Mouse (Mus musculus) urinary bladder, postnatal 4 days (tissue): ENCODE data around the gene Ttc23.
A peak's percentile ranks its signal among the peaks of the same experiment; 100 is the strongest.

Experiments
- DNase-seq, 2 experiments: peaks; one replicate each; pipeline ENCODE4 v3.0.0; 2021 to 2022; ENCODE audit warnings: low spot score in 2 of 2

Ttc23 gene

DNA sequence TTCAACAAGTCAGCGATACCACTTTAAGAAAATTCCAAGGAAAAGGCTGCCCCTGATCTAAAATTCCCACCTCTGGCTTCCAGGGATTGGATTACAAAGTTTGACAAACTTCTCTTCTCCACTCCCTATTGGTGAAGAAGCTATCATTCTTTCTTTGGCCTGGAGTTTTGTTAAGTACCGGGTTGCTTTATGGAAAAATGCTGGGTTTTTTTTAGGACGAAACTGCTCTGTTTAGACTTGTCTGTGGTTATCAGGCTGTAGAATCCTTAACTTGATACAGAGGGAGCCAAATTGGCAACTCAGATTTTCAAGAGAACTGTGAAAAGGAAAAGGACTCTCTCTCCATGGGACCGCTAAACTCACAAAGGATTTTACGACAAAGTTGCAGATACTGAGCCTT is at the start of gene Ttc23:
Gene Ttc23, plus strand, starts transcription at position 134 of the 400 bp plus-strand sequence.
- DNase-seq = no peak

DNA sequence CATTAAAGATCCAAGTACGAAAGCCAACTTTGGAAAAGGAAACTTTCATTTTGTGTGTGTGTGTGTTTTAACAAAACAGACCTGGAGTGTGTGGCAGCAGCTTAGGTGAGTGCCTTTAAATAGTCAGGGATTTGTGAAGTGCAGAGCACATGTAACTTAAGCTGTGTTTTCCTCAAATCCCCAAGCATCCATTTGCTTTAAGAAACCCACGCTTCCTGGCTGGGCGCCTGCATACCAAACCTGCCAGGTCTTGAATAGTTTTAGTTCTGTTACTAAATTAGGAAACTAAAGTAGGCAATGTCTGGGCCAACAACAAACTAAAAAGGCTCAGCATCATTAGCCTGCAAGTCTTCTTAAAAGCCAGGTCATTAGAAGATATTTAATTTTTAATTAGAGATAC is 49.2 kb upstream of the Ttc23 start:
- DNase-seq = peak in 1 of 2 experiments; percentile 29

DNA sequence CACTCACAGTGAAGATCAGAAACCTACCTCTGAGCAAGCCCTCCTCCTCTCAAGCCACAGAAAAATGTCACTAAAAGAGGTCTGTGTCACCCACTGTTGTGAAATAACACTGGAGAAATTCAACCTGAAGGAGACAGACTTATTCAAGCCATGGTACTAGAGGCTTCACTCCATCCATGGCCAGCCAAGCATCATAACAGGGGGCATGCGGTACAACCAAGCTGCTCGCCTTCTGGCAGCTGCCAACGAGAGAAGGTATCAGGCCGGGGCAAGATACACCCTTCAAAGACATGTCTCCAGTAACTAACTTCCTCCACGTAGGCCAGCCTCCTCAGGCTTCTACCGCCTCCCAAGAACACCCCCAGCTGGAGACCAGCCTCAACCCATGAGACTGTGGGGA is 42.1 kb upstream of the Ttc23 start:
- no peak for DNase-seq

DNA sequence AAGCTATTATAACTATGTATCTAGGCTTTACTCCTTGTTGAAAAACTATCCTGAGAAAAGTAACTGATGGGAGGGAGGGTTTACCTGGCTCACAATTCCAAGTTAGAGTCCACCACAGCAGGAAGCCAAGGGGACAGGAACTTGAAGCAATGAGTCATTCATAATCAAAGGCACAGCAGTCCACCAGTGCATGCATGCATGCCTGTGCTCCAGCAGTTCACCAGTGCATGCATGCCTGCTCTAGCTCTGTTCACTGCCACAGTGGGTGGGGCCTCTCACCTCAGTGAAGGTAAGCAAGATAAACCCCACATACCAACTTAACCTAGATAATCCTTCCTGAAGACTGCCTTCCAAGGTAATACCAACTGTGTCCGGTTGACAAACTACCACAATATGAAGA is 41.0 kb upstream of the Ttc23 start:
- no peak for DNase-seq

DNA sequence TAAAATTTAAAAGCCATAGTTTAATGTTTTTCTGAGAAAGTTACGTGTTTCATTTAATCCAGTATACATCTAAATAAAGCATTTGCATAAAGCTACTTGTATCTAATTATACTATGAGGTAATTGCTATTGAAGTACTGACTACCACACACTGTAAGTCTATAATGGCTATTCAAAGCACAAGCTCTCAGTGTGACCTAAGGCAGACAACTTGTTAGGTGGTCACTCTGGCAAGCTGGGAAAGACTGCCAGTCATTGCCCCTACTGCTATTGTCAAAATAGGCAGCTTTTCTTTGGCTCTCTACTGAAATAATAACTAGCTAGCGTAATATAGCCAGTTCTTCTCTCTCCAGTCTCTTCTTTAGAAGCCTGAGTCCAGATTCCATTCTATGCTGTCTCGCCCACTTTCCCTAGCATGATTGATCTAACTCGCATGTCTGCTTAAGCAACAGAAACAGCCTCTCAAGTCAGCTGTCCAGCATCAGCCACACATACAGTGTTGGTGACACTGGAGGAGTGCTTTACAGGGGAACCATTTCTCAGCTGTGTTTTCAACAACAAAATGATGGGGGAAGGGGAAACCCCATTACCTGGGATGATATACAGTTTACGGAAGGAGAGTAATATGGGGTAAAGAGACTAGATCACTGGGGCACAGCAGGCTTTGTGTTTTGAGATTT is 39.4 kb upstream of the Ttc23 start:
- DNase-seq = no peak

DNA sequence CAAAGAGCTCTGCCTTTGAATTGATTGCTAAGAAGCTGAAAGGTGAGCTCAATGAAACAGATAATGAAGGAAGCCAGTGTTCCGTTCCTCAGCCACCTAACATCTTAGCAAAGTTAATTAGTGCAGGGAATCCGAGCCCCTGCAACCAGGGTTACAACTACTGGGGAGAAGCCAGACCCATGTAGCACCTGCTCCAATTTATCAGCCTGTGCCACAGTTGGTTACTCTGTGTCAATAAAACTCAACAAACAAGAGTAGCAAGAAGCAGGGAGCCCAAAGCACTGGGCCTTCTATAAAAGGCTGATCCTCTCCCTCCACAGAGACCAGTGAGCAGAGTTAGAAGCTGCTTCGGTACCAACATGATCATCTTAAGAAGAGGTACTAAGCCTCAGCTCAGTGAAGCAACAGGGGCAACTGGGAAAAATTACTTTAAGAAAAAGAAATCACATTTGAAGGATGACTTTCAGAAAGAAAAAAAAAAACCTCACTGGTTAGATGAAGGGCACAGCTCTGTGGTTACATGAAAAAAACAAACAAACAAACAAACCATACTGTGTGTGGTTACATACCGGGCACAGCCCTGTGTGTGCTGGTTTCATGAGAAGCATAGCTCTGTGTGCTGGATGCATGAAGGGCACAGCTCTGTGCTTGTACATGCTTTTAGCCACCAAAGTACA is 38.7 kb upstream of the Ttc23 start:
- DNase-seq = no peak

DNA sequence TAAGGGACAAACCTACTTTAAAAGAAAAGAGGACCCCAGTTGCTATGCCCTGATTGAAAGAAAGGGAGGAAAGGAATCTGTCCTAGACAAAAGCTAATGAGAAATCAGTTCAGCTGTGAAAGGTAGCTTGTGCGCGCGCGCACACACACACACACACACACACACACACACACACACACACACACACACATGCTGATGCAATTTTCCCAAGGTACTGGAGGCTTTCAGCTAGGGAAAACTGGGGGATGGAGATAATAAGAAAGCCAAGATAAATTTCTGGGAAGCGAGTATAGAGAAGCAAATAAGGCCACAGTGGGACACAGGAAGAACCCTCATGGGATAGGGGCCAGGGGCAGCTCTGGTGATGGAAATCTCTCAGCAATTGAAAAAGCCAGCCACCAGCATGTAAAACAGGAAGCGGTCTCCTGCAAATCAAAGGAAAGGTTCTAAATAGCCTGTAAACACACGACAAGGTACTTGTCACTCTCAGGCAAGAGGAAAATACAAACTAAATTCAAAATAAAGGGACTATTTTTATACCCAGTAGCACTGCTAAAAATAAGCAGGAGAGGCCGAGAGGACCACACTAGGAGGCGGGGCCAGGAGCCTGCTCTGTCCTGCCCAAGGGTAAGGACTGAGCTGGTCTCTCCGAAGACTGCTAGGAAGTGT is 33.3 kb upstream of the Ttc23 start:
- no peak for DNase-seq

DNA sequence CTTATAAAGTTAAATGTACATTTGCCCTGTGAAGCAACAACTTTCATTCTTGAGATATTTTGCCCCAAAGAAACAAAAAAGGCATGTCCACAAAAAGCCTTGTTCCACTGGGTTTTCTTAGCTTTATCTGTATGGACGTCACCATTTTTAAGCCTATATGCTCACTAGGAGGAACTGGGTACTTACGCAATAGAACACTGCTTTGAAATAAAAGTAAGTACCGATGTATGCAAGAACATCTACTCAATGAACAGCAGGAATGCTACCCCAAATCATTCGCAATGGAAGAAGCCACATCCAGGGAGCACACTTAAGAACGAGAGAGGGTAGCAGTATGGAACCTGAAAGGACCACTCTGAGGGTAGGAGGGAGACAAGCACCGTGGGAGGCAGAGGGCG is 32.7 kb upstream of the Ttc23 start:
- no peak for DNase-seq

DNA sequence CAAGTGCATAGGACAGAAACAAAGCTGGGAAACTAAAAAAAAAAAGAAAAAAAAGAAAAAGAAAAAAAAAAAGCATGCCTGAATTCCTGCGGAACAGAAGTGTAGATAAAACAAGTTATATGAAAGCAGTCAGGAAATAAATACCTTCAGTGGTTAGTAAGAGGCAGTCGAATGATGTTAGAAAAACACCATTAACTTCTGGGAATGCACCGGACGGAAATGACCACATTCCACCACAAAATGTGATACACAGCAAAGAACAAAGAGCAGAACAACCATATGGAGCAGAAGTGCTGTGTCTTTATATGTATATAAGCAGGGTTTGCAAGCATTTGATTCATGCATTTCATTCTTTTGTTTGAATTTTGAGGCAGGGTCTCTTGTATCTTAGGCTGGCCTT is 30.3 kb upstream of the Ttc23 start:
- no peak for DNase-seq

DNA sequence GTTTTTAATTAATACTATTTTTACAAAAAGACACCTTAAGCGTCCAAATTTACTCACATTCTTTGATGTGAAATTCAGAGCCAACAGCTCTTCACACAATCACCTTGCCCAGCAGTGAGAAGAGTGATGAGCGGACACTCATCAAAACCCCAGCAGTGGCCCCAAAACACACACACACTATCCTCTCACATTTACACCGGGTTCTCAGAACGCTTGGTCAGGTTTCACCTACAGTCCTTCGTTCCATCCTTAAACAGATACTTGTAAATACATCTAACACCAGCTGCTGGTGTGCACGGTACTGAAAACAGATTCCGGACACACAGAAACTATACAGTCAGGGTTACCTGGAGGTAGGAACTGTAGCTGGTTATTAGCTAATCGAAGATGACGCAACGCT is 29.6 kb upstream of the Ttc23 start:
- DNase-seq = no peak

DNA sequence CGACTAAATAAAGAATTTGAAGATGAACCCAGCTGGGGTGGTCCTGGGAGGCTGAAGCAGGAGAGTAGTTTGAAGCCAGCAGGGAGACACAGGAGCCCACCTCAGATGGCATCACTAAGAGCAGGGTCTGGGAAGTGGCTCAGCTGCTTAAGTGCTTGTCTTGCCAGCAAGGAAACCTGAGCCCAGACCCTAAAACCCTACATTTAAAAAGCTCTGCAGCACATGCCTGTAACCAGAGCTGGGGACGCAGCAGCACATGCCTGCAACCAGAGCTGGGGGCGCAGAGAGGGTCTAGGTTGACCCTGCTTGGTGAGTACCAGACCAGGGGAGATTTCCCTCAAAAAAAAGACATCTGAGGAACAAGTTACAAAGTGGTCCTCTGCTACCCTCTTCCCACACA is 28.9 kb upstream of the Ttc23 start:
- DNase-seq = no peak

DNA sequence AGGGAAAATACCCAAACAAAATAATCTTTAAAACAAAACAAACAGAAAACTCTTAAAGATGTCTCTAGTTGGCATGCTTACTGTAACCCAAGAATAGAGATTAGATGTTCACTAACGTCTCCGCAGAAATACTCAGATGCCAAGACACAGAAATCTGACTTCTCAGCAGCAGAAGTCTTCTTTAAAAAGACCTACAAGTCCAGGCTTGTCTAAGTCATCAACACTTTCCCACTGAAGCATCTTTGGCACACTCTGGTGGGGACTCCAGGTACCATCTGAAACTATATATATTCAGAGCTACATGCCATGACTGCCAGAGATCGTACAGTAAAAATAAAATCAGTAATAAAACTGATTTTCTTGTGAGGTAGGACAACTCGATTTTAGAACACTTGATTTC is 27.4 kb upstream of the Ttc23 start:
- DNase-seq = no peak

DNA sequence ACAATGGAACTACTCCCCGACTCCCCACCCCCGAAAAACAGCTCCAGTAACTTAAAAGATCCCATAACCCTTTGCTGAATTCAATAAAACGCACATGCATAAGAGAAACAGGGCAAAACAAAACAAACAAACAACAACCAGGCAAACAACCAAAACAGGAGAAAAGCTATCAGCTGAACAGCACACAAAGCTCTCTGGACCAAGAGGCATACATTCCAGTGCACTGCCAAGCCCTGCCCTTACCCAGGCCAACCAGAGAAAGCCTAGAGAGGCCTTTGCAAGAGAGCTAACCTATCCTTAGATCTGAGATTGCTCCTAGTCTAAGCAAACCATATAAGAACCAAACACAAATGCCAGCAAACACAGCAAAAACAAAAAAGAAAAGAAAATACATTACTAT is 25.1 kb upstream of the Ttc23 start:
- DNase-seq = no peak

DNA sequence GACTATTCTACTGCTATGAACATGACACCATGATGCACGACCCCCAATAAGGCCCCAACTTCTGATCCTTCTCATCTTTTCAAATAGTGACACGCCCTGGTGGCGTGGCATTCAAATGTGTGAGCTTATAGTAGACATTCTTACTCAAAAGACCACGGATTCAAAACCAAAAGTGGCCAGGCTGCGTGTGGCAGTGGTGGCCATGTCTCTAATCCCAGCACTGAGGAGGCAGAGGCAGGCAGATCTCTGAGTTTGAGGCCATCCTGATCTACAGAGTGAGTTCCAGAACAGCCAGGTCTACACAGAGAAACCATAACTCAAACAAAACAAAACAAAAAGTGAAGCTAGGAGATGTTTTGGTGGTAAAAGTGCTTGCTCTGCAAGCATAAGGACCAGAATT is 20.5 kb upstream of the Ttc23 start:
- no peak for DNase-seq

DNA sequence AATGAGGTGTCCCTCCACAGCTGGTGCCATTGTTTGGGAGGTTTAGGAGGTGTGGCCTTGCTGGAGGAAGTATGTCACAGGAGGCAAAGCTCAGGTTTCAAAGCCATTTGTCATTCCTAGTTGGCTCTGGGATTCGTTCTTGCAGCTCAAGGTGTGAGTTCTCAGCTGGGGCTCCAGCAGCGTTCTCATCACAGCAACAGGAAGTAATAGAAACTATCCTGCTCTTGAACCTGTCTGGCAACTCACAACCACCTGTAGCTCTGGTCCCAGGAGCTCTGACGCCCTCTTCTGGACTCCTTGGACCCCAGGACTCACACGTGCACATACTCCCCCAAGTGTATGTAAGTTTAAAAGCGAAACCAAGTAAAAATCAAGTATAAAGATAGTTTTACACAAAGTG is 17.5 kb upstream of the Ttc23 start:
- DNase-seq = no peak

DNA sequence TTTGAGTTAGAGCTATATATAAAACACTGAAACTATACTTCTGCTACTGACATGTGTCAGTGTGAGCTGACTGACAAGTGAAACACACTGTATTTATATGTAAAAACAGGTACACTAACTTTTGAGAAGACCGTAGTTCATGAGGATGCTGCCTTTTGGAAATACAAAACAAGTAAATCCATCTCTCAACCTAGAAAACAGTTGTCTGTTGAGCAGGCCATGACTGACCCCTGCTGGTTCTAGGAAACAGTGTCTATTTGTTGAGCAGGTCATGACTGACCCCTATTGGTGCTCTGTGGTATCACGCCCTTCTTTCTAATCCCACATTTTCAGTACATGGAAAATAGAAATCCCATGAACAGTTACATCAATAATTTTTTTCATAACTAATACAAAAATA is 16.4 kb upstream of the Ttc23 start:
- DNase-seq = peak in 1 of 2 experiments; percentile 57

DNA sequence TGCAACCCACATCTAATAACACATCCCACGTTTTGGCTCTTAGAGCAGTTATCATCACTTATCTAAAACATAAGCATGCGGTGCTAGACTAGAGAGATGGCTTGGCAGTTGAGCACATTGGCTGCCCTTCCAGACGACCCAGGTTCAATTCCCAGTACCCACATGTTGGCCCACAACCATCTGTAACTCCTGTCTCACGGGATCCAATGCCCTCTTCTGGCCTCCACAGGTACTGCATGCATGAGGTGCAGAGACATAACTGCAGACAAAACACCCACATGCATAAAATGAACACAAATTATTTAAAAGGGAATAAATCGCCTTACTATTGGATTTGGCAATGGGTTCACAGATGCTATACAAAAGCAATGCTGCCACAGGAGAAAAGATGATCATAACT is 14.8 kb upstream of the Ttc23 start:
- no peak for DNase-seq

DNA sequence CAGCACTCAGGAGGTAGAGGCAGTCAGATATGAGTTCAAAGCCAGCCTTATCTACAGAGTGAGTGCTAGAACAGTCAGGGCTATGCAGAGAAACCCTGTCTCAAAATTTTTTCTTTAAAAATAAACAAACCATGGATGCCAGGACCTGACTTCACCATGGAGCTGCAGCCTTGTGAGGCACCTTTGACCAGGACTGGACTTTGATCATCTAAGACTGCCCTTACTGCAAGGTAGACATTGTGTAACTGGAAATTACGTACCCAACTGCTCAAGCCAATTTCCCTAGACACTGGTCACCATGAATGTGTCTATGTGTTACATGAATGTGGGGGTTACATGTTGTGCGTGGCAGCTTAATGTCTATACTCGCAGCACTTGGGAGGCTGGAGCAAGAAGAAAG is 13.0 kb upstream of the Ttc23 start:
- no peak for DNase-seq

DNA sequence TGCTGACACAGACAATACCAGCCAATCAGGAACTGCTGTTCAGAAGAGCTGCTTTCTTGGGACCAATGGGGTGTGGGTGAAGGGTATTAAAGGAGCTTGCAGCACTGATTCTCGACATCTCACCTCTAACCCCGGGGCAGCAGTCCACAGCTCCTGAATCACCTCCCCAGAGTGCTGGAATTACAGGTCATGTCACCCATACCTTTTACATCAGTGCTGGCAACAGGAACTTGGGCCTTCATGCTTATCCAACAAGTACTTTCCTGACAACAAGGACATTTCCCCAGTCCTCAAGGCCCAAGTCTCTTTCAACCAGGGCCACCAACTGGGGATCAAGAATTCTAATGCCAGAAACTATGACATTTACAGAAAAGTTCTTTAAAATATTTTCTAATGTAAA is 11.0 kb upstream of the Ttc23 start:
- DNase-seq = no peak

DNA sequence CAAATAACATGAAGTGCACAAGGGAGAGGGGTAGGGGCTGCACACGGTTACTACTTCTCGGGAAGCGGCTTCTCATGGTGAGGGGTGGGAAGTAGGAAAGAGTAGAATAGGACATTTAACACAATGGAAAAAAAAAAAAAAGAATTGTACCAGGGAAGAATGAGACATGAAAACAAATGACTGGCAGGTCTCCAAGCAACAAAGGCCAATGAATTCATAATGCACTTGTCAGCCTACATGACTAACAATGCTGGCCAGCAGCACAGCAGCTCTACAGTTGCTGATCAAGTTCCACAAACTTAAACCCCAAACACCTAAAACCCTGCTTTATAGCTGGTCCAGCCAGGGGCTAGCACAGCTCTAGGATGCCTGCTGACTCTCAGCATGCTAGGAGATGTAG is 8.2 kb upstream of the Ttc23 start:
- DNase-seq = no peak

DNA sequence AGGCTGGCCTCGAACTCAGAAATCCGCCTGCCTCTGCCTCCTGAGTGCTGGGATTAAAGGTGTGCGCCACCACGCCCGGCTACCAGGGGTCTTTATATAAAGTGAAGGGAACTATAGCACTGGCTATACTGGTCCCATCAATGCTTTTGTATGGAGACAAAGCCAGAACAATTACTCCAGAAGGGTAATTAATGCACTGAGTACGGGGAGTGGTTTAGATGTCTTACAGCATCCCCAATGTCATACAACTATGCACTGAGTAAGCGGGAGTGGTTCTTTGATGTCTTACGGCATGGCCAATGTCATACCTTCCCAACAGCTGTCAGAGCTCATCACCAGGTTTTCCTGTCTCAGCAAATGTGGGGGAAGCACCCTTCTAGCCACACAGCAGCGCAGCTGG is 4.3 kb upstream of the Ttc23 start:
- DNase-seq = no peak

DNA sequence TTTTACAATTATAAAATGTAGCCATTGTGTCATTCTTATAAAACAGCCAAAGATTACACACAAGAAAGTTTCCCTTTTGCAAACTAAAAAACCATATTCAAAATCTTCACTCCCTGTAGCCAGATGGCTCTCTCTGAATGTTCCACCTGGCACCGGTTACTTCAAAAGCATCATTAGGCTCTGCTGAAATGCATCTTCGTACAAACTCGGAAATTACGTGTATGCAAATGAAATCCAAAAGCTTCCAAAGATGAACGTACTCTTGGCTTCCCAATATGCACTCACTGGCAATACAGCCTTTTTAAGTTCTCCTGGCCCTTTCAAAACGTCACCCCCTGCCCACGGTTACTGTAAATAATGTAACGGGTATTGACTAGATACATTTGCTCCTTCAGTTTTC is 2.9 kb upstream of the Ttc23 start:
- DNase-seq = no peak
